Mouse (Mus musculus) MEL (cell line): ENCODE results near the gene Slc44a4. TPM values are rescaled to one million over a fixed set of nuclear protein-coding genes. Genes with fewer than 3 reads are reported as not detected.

ENCODE experiments used
- DNase-seq: peaks from one replicate; pipeline ENCODE4 v3.0.0; 2011; ENCODE audit warnings: low read depth, low spot score
- H3K27ac ChIP-seq: 2 replicates; pipeline ENCODE4 v1.5.1; 2012; ENCODE audit warnings: low read depth, mild to moderate bottlenecking, control low read depth, low read length, moderate library complexity; ENCODE audit not compliant: control insufficient read depth
- H3K27me3 ChIP-seq, 2 experiments: fragments of 150-350 bp in 1 of 2; sonication (generic) in 1 of 2; 2 replicates each; pipeline ENCODE4 v1.6.1; 2012; ENCODE audit warnings: low read length in 2 of 2, mild to moderate bottlenecking in 2 of 2, improper control_type of control experiment in 1 of 2, moderate library complexity in 1 of 2; ENCODE audit not compliant: insufficient read depth in 2 of 2, control insufficient read depth in 1 of 2
- H3K36me3 ChIP-seq, 2 experiments: 2 replicates each; pipeline ENCODE4 v1.6.1; 2012 to 2014; ENCODE audit warnings: low read length in 2 of 2, improper control_type of control experiment in 1 of 2, inconsistent platforms in 1 of 2, mild to moderate bottlenecking in 1 of 2; ENCODE audit not compliant: insufficient read depth in 2 of 2, control insufficient read depth in 1 of 2
- H3K4me1 ChIP-seq, 2 experiments: fragments of 150-350 bp in 1 of 2; sonication (generic) in 1 of 2; 2 replicates each; pipeline ENCODE4 v1.6.1; 2012; ENCODE audit warnings: low read length in 2 of 2, improper control_type of control experiment in 1 of 2, mild to moderate bottlenecking in 1 of 2; ENCODE audit not compliant: insufficient read depth in 2 of 2, control insufficient read depth in 1 of 2
- H3K4me3 ChIP-seq, 2 experiments: fragments of 150-350 bp in 1 of 2; sonication (generic) in 1 of 2; 2 replicates each; pipeline ENCODE4 v1.5.1; 2012; ENCODE audit warnings: low read depth in 2 of 2, low read length in 2 of 2, mild to moderate bottlenecking in 2 of 2, moderate library complexity in 2 of 2, control low read depth in 1 of 2, improper control_type of control experiment in 1 of 2; ENCODE audit not compliant: control insufficient read depth in 1 of 2, insufficient read depth in 1 of 2
- H3K79me2 ChIP-seq: 2 replicates; pipeline ENCODE4 v1.6.1; 2012; ENCODE audit warnings: mild to moderate bottlenecking, low read length, moderate library complexity; ENCODE audit not compliant: control insufficient read depth, poor library complexity, insufficient read depth
- H3K9ac ChIP-seq: 2 replicates; pipeline ENCODE4 v1.6.1; 2012; ENCODE audit warnings: low read depth, mild to moderate bottlenecking, control low read depth, low read length, moderate library complexity; ENCODE audit not compliant: control insufficient read depth, poor library complexity, severe bottlenecking
- H3K9me3 ChIP-seq: fragments of 150-350 bp; sonication (generic); replicated peaks from 2 replicates; pipeline ENCODE4 v1.6.1; 2012; ENCODE audit warnings: mild to moderate bottlenecking, low read length, improper control_type of control experiment, moderate library complexity; ENCODE audit not compliant: insufficient read depth
- CTCF ChIP-seq, 3 experiments: IDR thresholded peaks in 2 of 3; conservative IDR thresholded peaks in 1 of 3; 2 replicates each; pipeline ENCODE4 v1.5.1; 2011 to 2012; ENCODE audit warnings: low read length in 3 of 3, low read depth in 2 of 3, mild to moderate bottlenecking in 2 of 3, improper control_type of control experiment in 1 of 3, inconsistent platforms in 1 of 3, mixed read lengths in 1 of 3, moderate library complexity in 1 of 3; ENCODE audit not compliant: control insufficient read depth in 1 of 3, insufficient read depth in 1 of 3, poor library complexity in 1 of 3, severe bottlenecking in 1 of 3
- E2F4 ChIP-seq: IDR thresholded peaks from 2 replicates; pipeline ENCODE4 v1.6.1; 2011; ENCODE audit warnings: low read depth, low read length, improper control_type of control experiment, borderline replicate concordance
- ETS1 ChIP-seq: IDR thresholded peaks from 2 replicates; pipeline ENCODE4 v1.6.1; 2012; ENCODE audit warnings: low read depth, mild to moderate bottlenecking, inconsistent platforms, low read length, improper control_type of control experiment, moderate library complexity
- GATA1 ChIP-seq: IDR thresholded peaks from 2 replicates; pipeline ENCODE4 v1.6.1; 2011; ENCODE audit warnings: low read depth, low read length, improper control_type of control experiment
- HCFC1 ChIP-seq: IDR thresholded peaks from 2 replicates; pipeline ENCODE4 v1.6.1; 2012; ENCODE audit warnings: low read depth, mild to moderate bottlenecking, inconsistent platforms, low read length, improper control_type of control experiment, moderate library complexity
- JUND ChIP-seq: IDR thresholded peaks from 2 replicates; pipeline ENCODE4 v1.6.1; 2011; ENCODE audit warnings: low read depth, mild to moderate bottlenecking, improper control_type of control experiment, low read length
- KAT2A ChIP-seq: conservative IDR thresholded peaks from 2 replicates; pipeline ENCODE4 v1.6.1; 2012; ENCODE audit warnings: low read depth, low read length, improper control_type of control experiment, inconsistent platforms
- MAFK ChIP-seq: IDR thresholded peaks from 2 replicates; pipeline ENCODE4 v1.6.1; 2011; ENCODE audit warnings: low read depth, mild to moderate bottlenecking, low read length, improper control_type of control experiment, borderline replicate concordance
- MAZ ChIP-seq: IDR thresholded peaks from 2 replicates; pipeline ENCODE4 v1.6.1; 2012; ENCODE audit warnings: low read depth, mild to moderate bottlenecking, inconsistent platforms, low read length, improper control_type of control experiment
- MEF2A ChIP-seq: IDR thresholded peaks from 2 replicates; pipeline ENCODE4 v1.6.1; 2014; ENCODE audit warnings: low read depth, mild to moderate bottlenecking, inconsistent platforms, low read length, improper control_type of control experiment; ENCODE audit not compliant: poor library complexity, insufficient replicate concordance, severe bottlenecking; ENCODE audit errors: extremely low read depth
- MXI1 ChIP-seq: IDR thresholded peaks from 2 replicates; pipeline ENCODE4 v1.6.1; 2011; ENCODE audit warnings: mild to moderate bottlenecking, low read depth, low read length, improper control_type of control experiment
- POLR2A ChIP-seq, 2 experiments: IDR thresholded peaks; 2 replicates each; pipeline ENCODE4 v1.6.1; 2011 to 2012; ENCODE audit warnings: low read length in 2 of 2, mild to moderate bottlenecking in 2 of 2, control low read depth in 1 of 2, improper control_type of control experiment in 1 of 2, low read depth in 1 of 2, moderate library complexity in 1 of 2; ENCODE audit not compliant: control insufficient read depth in 1 of 2, insufficient read depth in 1 of 2, poor library complexity in 1 of 2
- POLR2AphosphoS5 ChIP-seq: IDR thresholded peaks from 2 replicates; pipeline ENCODE4 v1.6.1; 2012; ENCODE audit warnings: low read depth, borderline replicate concordance, mild to moderate bottlenecking, inconsistent platforms, low read length, moderate library complexity, mixed read lengths
- RAD21 ChIP-seq: IDR thresholded peaks from 2 replicates; pipeline ENCODE4 v1.6.1; 2011; ENCODE audit warnings: mild to moderate bottlenecking, low read depth, low read length, improper control_type of control experiment
- RCOR1 ChIP-seq: IDR thresholded peaks from 2 replicates; pipeline ENCODE4 v1.6.1; 2012; ENCODE audit warnings: low read depth, mild to moderate bottlenecking, inconsistent platforms, low read length, improper control_type of control experiment
- SMC3 ChIP-seq: IDR thresholded peaks from 2 replicates; pipeline ENCODE4 v1.6.1; 2011; ENCODE audit warnings: low read depth, low read length, improper control_type of control experiment
- TAL1 ChIP-seq: IDR thresholded peaks from 2 replicates; pipeline ENCODE4 v1.6.1; 2012; ENCODE audit warnings: mild to moderate bottlenecking, inconsistent platforms, low read length, moderate library complexity, mixed read lengths
- UBTF ChIP-seq: IDR thresholded peaks from 2 replicates; pipeline ENCODE4 v1.6.1; 2012; ENCODE audit warnings: low read depth, mild to moderate bottlenecking, inconsistent platforms, low read length, improper control_type of control experiment, moderate library complexity, borderline replicate concordance; ENCODE audit not compliant: insufficient read depth
- ZC3H11A ChIP-seq: IDR thresholded peaks from 2 replicates; pipeline ENCODE4 v1.6.1; 2012; ENCODE audit warnings: low read depth, mild to moderate bottlenecking, inconsistent platforms, low read length, improper control_type of control experiment
- polyA plus RNA-seq, 2 experiments: library from polyadenylated mRNA; stranded (reverse) in 1 of 2; unstranded in 1 of 2; fragments of >175 nt in 1 of 2; fragments of >200 nt in 1 of 2; gene quantifications; 2 replicates each; pipeline versions ENCODE4 v1.2.1 to v1.2.4; 2012; ENCODE audit warnings: low replicate concordance in 2 of 2, low read depth in 1 of 2; ENCODE audit not compliant: insufficient read length in 2 of 2, insufficient read depth in 1 of 2, missing spikeins in 1 of 2
- total RNA-seq: library from RNA; depleted of rRNA; stranded (reverse); fragments of 300-350 nt; gene quantifications from 2 replicates; pipeline ENCODE4 v1.2.3, GENCODE M21; 2012

The Slc44a4 gene
- total and polyA plus RNA-seq, 3 experiments: 0.06 to 0.12 TPM; not detected in 1

- no peaks in the 10 kb centered on the region for H3K27me3 ChIP-seq
- no peaks in the 10 kb centered on the region for H3K9me3 ChIP-seq
- no peak for DNase-seq
- no peak overlapping the region for H3K4me3 ChIP-seq
- TF ChIP-seq MEF2A (no peak), MXI1 (no peak), JUND (no peak), CTCF (IDR thresholded peaks at IDR 0.05 in 2 of 3, conservative IDR thresholded peaks at IDR 0.05 in 1 of 3; ENCODE audit: control insufficient read depth in 1 of 3, insufficient read depth in 1 of 3, low read depth in 2 of 3, low read length in 3 of 3, poor library complexity in 1 of 3, severe bottlenecking in 1 of 3) (no peak), HCFC1 (no peak), UBTF (no peak), MAZ (no peak), RCOR1 (no peak), E2F4 (no peak), POLR2AphosphoS5 (no peak), ETS1 (no peak), MAFK (no peak), POLR2A (IDR thresholded peaks at IDR 0.05; ENCODE audit: control insufficient read depth in 1 of 2, insufficient read depth in 1 of 2, low read depth in 1 of 2, low read length in 2 of 2, poor library complexity in 1 of 2) (no peak), TAL1 (no peak), KAT2A (no peak)
- TF ChIP-seq, all 39 proteins: peak for 0
- no peak overlapping the region for H3K9ac ChIP-seq
- H3K79me2 ChIP-seq: no peaks in the 10 kb centered on the region
- peaks cover 0 to 4% of the 10 kb centered on the region in 2 experiments; a peak in 2 of 4 replicates for H3K36me3 ChIP-seq
- no peak overlapping the region for H3K27ac ChIP-seq
- H3K4me1 ChIP-seq: no peaks in the 10 kb centered on the region
Measured at GRCm38 (mm10) chr17:34910982-34911381, 3.3 kb upstream of the Slc44a4 start.

GRCm38 (mm10) chr17:34911945-34912351 is 2.3 kb upstream of the Slc44a4 start:
- H3K36me3 ChIP-seq: peaks cover 0 to 4% of the 10 kb centered on the region in 2 experiments; a peak in 2 of 4 replicates
- no peak overlapping the region for H3K4me3 ChIP-seq
- no peak overlapping the region for H3K9ac ChIP-seq
- no peaks in the 10 kb centered on the region for H3K4me1 ChIP-seq
- no peaks in the 10 kb centered on the region for H3K27me3 ChIP-seq
- TF ChIP-seq MXI1 (no peak), GATA1 (no peak), SMC3 (peak; percentile 52), CTCF (IDR thresholded peaks at IDR 0.05 in 2 of 3, conservative IDR thresholded peaks at IDR 0.05 in 1 of 3; ENCODE audit: control insufficient read depth in 1 of 3, insufficient read depth in 1 of 3, low read depth in 2 of 3, low read length in 3 of 3, poor library complexity in 1 of 3, severe bottlenecking in 1 of 3) (peak; percentile 85 to 98 (median 87)), RAD21 (peak; percentile 59), ZC3H11A (peak; percentile 47; the same call in 1 of the 2 replicates), MAFK (no peak)
- H3K27ac ChIP-seq: no peak overlapping the region
- DNase-seq: peak; percentile 73
- no peaks in the 10 kb centered on the region for H3K79me2 ChIP-seq
- H3K9me3 ChIP-seq: no peaks in the 10 kb centered on the region
